Mouse (Mus musculus): ENCODE results near the gene Elmo2.

Elmo2 gene

GRCm38 (mm10) chr2:165323484-165323883 lies 2.8 kb downstream of the Elmo2 start:
- DNase-seq (ENCODE audit: low read depth), result no peak

- no peak for DNase-seq (ENCODE audit: low read depth)
Observed at GRCm38 (mm10) chr2:165321981-165322735, 4.1 kb downstream of the Elmo2 start.

- DNase-seq (ENCODE audit: low read depth), result no peak
Observed at GRCm38 (mm10) chr2:165321381-165321888, 4.8 kb downstream of the Elmo2 start.

GRCm38 (mm10) chr2:165320531-165321150 lies 5.6 kb downstream of the Elmo2 start:
- DNase-seq (ENCODE audit: low read depth), result peak; percentile 50

- no peak for DNase-seq (ENCODE audit: low read depth)
Observed at GRCm38 (mm10) chr2:165319503-165319902, 6.8 kb downstream of the Elmo2 start.

GRCm38 (mm10) chr2:165318941-165319340 lies 7.3 kb downstream of the Elmo2 start:
- DNase-seq (ENCODE audit: low read depth), result no peak

- DNase-seq (ENCODE audit: low read depth), result no peak
Observed at GRCm38 (mm10) chr2:165317621-165318263, 8.5 kb downstream of the Elmo2 start.

GRCm38 (mm10) chr2:165316837-165317473 lies 9.3 kb downstream of the Elmo2 start:
- DNase-seq (ENCODE audit: low read depth), result no peak

GRCm38 (mm10) chr2:165316204-165316603 lies 10.1 kb downstream of the Elmo2 start:
- DNase-seq (ENCODE audit: low read depth), result no peak

GRCm38 (mm10) chr2:165314197-165314596 lies 12.1 kb downstream of the Elmo2 start:
- no peak for DNase-seq (ENCODE audit: low read depth)

GRCm38 (mm10) chr2:165312381-165312780 lies 13.9 kb downstream of the Elmo2 start:
- DNase-seq (ENCODE audit: low read depth), result no peak

- no peak for DNase-seq (ENCODE audit: low read depth)
Observed at GRCm38 (mm10) chr2:165311577-165311976, 14.7 kb downstream of the Elmo2 start.

- no peak for DNase-seq (ENCODE audit: low read depth)
Observed at GRCm38 (mm10) chr2:165310818-165311425, 15.4 kb downstream of the Elmo2 start.

- no peak for DNase-seq (ENCODE audit: low read depth)
Observed at GRCm38 (mm10) chr2:165307801-165308200, 18.5 kb downstream of the Elmo2 start.

- no peak for DNase-seq (ENCODE audit: low read depth)
Observed at GRCm38 (mm10) chr2:165305438-165305837, 20.8 kb downstream of the Elmo2 start.

GRCm38 (mm10) chr2:165304819-165305218 lies 21.5 kb downstream of the Elmo2 start:
- DNase-seq (ENCODE audit: low read depth), result no peak

GRCm38 (mm10) chr2:165303354-165304012 lies 22.8 kb downstream of the Elmo2 start:
- DNase-seq (ENCODE audit: low read depth), result no peak

GRCm38 (mm10) chr2:165301409-165301808 lies 24.9 kb downstream of the Elmo2 start:
- DNase-seq (ENCODE audit: low read depth), result no peak

- DNase-seq (ENCODE audit: low read depth), result no peak
Observed at GRCm38 (mm10) chr2:165300885-165301284, 25.4 kb downstream of the Elmo2 start.

GRCm38 (mm10) chr2:165300424-165300823 lies 25.9 kb downstream of the Elmo2 start:
- no peak for DNase-seq (ENCODE audit: low read depth)

GRCm38 (mm10) chr2:165297429-165297828 lies 28.9 kb downstream of the Elmo2 start:
- DNase-seq (ENCODE audit: low read depth), result no peak

Measured in fibroblast of lung, adult 2 months (primary cell).